Mouse (Mus musculus) forelimb bud, embryonic 11.5 days (tissue): ENCODE results near the gene Adgrg5.

Experiments used
- DNase-seq: peaks from one replicate; pipeline ENCODE4 v3.0.0-alpha.2; 2012; ENCODE audit warnings: low read depth, low spot score

Gene Adgrg5

GRCm38 (mm10) chr8:94992534-94992933 lies 69.0 kb downstream of the Adgrg5 start:
- DNase-seq = no peak
